Mouse (Mus musculus): ENCODE measurements around the gene Edaradd. TPM values are rescaled to one million over a fixed set of nuclear protein-coding genes. Genes with fewer than 3 reads are reported as not detected.
"Not testable (repeated sequence)": the region's sequence is repeated elsewhere in the genome, so short reads cannot be mapped to it uniquely, and the experiment has no call there.

The Edaradd gene
- total RNA-seq, 2 experiments from 2014 or later = 0.47 to 0.93 TPM

DNA sequence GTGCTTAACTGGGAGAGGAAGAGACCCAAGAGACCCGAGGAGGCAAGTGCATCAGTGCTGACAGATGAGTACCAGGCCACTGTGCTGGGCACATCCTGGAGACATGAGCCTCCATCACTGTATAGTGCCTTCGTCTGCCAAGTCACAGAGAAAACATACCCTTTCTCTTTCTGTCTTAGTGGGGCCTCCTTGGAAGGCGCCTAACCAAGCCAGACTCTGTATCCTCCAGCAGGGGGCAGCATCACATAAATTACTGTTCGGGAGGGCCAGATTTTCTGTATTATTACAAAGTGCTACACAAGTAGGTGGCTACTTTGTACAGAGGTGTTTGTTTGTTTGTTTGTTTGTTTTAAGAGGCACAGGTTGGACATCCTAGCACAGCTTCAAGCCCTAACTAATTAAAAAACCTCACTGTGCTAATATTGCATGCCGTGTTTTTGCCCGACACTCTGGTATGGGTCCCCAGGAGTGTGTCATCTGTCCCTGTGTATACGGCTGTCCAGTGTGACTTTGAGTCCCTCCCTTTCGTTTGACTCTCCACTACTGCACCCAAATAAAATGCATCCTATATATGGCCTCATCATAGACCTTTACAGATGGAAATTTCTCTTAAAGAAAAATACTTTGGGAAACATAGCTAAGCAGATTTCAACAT, 46.4 kb downstream of the Edaradd start:
- peak; percentile 60 to 67 for DNase-seq (ENCODE audit: extremely low spot score in 1 of 2, low spot score in 2 of 2)
- intact Hi-C loops (cut with DNase I) = loop anchor here (2.0 to 5.0 kb wide), 2 partner anchors 207 to 938 kb away; no protein-coding TSS in a partner anchor

- intact Hi-C loops (cut with DNase I) = no loop called here
- no peak for DNase-seq (ENCODE audit: extremely low spot score in 1 of 2, low spot score in 2 of 2)
Observed at GRCm38 (mm10) chr13:12468488-12468887, 51.8 kb downstream of the Edaradd start.

DNA sequence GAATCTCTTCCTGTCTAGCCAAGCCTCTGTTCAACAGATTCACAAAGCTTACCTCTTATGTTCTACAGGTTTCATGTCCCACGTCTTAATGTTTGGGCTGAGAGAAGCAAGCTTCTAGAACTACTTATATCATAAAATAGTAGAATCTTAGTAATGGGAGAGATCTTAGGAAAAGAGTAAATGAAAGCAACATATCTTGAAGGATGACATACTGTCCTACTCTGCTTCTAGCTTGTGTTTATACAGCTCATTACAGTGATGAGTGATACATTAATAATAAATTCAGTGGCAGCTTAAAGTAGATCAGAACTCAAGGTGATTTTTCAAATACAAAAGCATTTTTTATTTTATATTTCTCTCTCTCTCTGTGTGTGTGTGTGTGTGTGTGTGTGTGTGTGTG, 55.4 kb downstream of the Edaradd start, which contains the start of gene Lgals8:
TSS of gene Lgals8 (minus strand) at position 101 of the 400 bp plus-strand sequence.
- intact Hi-C loops (cut with DNase I) = no loop called here
- no peak for DNase-seq (ENCODE audit: extremely low spot score in 1 of 2, low spot score in 2 of 2)

DNA sequence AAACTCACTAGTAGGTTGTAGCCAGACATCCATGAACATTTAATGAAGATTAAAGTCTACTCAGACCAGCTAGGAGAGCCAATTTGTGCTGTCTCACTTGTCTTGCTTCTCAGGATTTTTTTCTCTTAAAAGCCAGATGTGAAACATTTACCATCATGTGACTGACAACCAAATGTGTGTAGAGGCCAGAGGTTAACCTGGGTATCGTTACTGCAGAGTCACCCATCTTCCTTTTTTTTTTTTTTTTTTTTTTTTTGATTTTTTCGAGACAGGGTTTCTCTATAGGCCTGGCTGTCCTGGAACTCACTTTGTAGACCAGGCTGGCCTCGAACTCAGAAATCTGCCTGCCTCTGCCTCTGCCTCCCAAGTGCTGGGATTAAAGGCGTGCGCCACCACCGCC, 56.1 kb downstream of the Edaradd start:
- DNase-seq (ENCODE audit: extremely low spot score in 1 of 2, low spot score in 2 of 2); intact Hi-C loops (cut with DNase I): not testable (repeated sequence)

- intact Hi-C loops (cut with DNase I) = no loop called here
- DNase-seq (ENCODE audit: extremely low spot score in 1 of 2, low spot score in 2 of 2) = no peak
Observed at GRCm38 (mm10) chr13:12462623-12463022, 57.6 kb downstream of the Edaradd start.

- peak in 1 of 2 experiments; percentile 23 for DNase-seq (ENCODE audit: extremely low spot score in 1 of 2, low spot score in 2 of 2)
- intact Hi-C loops (cut with DNase I) = no loop called here
Observed at GRCm38 (mm10) chr13:12461730-12462119, 58.5 kb downstream of the Edaradd start.

DNA sequence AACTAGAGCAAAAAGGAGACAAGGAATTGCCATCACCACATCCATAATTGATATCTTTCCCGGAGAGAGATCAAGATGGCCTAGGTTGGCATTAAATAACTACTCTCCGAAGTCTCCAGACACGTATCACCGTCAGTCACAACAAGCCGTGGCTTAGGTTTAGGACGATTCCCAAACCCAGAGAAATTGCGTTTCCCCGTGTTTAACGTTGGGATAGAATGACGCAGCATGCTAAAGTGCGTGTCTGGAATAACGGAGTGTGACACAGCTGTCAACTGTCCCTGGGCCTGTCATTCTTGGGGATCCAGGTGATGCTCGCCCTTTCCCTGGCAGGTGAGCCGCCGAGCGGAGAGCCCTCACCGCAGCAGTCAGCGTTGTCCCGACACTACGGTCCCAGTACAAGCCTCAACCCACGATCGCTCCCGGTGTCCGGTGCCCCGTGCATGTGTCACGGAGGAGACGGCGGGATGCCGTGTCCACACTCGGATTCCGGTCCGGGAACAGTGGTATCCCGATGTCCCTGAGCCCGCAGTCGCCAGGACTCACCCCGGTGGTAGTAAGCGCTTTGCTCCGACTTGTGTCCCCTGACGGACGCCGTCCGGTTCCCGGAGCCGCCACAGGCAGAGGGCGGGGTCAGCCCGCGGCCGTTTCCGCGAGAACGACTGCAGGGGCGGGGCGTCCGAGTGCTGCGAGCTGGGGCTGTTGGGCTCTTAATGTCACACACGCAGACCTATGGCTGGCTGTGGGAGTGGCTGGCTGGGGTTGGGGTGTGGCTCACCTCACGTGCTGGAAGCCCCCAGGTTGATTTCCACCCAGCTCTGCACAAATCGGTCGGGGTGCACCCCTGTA, 59.1 kb downstream of the Edaradd start:
- intact Hi-C loops (cut with DNase I) = no loop called here

GRCm38 (mm10) chr13:12460443-12460842, 59.8 kb downstream of the Edaradd start:
- intact Hi-C loops (cut with DNase I) = no loop called here
- peak; percentile 23 to 53 for DNase-seq (ENCODE audit: extremely low spot score in 1 of 2, low spot score in 2 of 2)

More for the DNA sequence above, 59.1 kb downstream of the Edaradd start:
- DNase-seq (ENCODE audit: extremely low spot score in 1 of 2, low spot score in 2 of 2) = peak; percentile 80 to 97

- intact Hi-C loops (cut with DNase I) = no loop called here
- DNase-seq (ENCODE audit: extremely low spot score in 1 of 2, low spot score in 2 of 2) = no peak
Observed at GRCm38 (mm10) chr13:12456711-12457110, 63.5 kb downstream of the Edaradd start.

GRCm38 (mm10) chr13:12454686-12455390, 65.4 kb downstream of the Edaradd start:
- intact Hi-C loops (cut with DNase I) = no loop called here
- no peak for DNase-seq (ENCODE audit: extremely low spot score in 1 of 2, low spot score in 2 of 2)

- intact Hi-C loops (cut with DNase I) = no loop called here
- DNase-seq (ENCODE audit: extremely low spot score in 1 of 2, low spot score in 2 of 2) = no peak
Observed at GRCm38 (mm10) chr13:12453150-12453549, 67.1 kb downstream of the Edaradd start.

GRCm38 (mm10) chr13:12442008-12442587, 78.1 kb downstream of the Edaradd start:
- DNase-seq (ENCODE audit: extremely low spot score in 1 of 2, low spot score in 2 of 2) = peak; percentile 20 to 40
- intact Hi-C loops (cut with DNase I) = no loop called here

GRCm38 (mm10) chr13:12440813-12441212, 79.4 kb downstream of the Edaradd start:
- no peak for DNase-seq (ENCODE audit: extremely low spot score in 1 of 2, low spot score in 2 of 2)
- intact Hi-C loops (cut with DNase I) = no loop called here

DNA sequence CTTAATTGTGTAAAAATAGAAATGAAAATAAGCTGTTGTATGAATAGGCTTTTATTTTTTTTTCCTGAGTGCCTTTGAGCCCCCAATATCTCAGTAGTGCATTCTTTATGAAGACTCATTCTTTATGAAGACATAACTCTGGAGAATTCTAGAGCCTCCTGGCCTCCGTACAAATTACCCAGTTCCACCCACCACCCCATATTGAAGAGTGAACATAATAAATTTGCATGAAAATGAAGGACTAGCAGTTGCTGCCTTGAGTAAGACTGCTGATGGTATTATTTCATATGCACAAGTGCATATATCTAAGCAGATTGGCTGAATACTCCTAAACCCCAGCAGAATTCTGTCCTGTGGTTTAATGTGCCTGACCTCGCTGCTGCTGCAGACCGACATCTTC, 80.7 kb downstream of the Edaradd start:
- intact Hi-C loops (cut with DNase I) = no loop called here
- DNase-seq (ENCODE audit: extremely low spot score in 1 of 2, low spot score in 2 of 2) = no peak

- DNase-seq (ENCODE audit: extremely low spot score in 1 of 2, low spot score in 2 of 2) = no peak
- intact Hi-C loops (cut with DNase I) = no loop called here
Observed at GRCm38 (mm10) chr13:12433843-12434242, 86.4 kb downstream of the Edaradd start.

DNA sequence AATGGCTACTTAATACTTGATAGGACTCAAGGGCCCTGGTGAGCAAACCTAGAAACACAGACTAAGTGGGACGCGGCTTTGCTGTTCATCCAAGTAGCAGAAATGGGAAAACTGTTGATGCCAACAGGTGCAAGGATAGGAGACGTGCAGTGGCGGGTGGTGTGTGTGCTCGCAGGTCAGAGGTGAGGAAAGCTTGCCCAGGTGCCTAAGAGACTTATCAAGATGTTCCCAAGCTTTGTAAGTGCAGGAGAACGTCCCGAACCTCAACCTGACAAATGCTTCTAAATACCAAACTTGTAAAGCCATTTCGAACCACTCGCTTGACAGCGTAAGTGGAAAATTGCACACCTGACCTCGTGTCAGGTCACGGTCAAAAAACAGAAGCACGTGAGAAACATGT, 91.7 kb downstream of the Edaradd start:
- no peak for DNase-seq (ENCODE audit: extremely low spot score in 1 of 2, low spot score in 2 of 2)

More for the DNA sequence above, 91.7 kb downstream of the Edaradd start:
- intact Hi-C loops (cut with DNase I) = no loop called here

Measured in left cerebral cortex, postnatal 10 days (tissue).